Mouse (Mus musculus) urinary bladder, adult 18-20 months (tissue): ENCODE results near the gene Lpo.
"Not testable (repeated sequence)": the region's sequence is repeated elsewhere in the genome, so short reads cannot be mapped to it uniquely, and the experiment has no call there.

Experiments
- DNase-seq, 2 experiments: peaks; one replicate each; pipeline ENCODE4 v3.0.0; 2022; ENCODE audit warnings: low spot score in 2 of 2, mixed read lengths in 2 of 2

Gene Lpo

DNA sequence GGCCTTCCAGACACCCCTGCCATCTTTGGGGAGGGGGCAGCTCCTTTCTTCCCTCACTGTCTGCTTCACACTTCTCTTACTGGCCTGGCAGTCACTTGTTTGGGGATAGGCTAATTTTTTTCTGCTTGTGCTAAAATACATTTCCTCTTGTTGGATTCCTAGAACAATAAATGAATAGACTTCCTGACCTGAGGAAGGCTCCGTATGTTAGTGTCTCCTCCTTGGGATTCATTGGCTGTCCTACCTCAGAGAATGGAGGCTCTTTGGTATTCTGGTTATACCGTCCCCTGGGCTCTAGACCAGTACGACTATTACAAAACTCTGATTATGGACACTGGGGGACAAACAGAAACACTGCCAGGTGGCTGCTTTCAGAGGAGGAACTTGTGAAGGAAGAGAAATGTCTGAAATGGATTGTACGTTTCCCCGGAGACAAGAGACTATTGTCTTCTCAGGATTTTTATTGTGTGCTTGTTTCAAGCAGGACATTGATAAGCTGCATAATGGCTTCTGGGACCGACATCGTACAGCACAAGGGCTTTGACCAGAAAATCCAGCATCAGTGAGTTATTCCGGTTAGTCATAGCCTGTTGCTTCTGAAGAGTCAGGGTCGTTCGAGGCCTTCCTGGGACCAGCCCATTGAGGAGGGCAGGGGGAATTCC, at the start of gene Lpo:
Gene Lpo (minus strand): TSS at position 51 of the 662 bp plus-strand sequence.
- DNase-seq = no peak

DNA sequence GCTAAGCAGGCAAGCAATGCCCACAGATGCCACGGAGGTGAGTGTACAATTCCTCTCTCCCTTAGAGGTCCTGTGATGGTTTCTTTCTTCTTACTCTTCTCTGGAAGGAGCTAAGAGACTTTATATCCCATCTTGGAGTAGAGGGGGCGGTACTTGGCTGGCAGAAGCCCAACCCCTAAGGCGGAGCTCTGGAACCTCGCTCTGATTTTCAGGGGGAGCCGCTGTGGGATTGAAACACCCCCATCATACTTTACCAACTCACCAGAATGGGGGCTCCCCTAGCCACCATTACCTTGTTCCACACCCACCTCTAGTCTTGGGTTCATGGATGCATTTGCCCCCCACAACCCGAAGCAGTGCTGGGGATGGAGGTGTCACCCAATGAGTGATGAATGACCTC, 47.3 kb upstream of the Lpo start, which contains the start of gene Epx:
Gene Epx (minus strand): TSS at position 101 of the 400 bp plus-strand sequence.
- no peak for DNase-seq

- DNase-seq = no peak
Measured at GRCm38 (mm10) chr11:87871766-87872165, 43.7 kb upstream of the Lpo start.

DNA sequence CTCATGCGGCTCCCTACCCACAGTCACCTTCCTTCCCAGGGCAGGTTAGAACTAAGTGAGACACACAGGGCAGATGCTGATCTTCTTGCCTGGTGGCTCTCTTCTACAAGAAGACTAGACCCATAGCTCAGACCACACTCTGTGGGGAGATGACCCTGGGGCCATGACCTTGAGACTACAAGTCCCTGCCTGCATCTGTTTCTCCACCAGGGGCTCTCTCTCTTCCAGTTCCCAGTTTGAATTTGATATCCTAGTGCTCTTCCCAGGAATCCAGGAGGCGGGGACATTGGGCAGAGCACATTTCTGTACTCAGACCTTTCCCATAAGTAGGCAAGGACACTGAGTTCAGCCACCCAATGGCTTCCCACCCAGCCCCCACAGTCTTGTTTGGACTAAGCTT, 42.0 kb upstream of the Lpo start:
- DNase-seq = no peak

GRCm38 (mm10) chr11:87866891-87867290, 38.8 kb upstream of the Lpo start:
- not testable (repeated sequence) for DNase-seq

GRCm38 (mm10) chr11:87862805-87863204, 34.7 kb upstream of the Lpo start:
- DNase-seq = no peak

DNA sequence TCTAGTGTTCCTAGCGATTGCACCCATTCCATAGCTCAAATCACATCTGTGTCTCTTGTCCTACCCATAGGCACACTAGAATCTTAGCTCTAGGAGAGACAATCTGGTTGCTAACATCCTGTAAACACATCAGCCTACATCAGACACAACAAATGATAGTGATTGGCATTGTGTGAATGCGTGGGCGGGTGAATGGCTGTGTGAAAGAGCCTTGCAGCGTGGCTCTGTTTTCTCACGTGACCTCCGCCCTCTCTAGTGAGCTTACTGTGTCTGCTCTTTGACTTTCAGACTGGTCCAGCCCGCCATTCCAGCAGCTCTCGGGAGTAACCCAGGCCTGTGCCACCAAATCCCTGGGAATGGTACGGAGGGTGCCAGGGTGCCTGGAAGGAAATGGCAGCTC, 32.3 kb upstream of the Lpo start:
- no peak for DNase-seq

- no peak for DNase-seq
Measured at GRCm38 (mm10) chr11:87859273-87859672, 31.2 kb upstream of the Lpo start.

DNA sequence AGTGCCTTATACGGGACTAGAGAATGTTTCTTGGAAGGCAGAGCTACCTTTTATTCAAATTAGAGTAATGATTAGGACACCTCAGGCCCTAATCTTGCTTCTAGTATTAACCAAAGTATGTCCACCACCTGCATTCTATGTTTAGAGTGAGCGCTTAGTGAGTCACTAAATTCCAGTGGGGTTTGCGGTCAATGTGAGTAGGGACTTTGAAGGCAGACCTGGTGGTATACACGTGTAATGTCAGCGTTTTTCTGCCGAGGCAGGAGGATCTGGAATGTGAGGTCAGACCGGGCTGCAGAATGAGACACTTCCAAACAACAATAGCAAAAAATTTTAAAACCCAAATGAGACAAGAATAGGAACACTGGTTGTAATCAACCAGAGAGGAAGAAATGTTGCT, 26.5 kb upstream of the Lpo start:
- DNase-seq = no peak

GRCm38 (mm10) chr11:87853597-87853954, 25.5 kb upstream of the Lpo start:
- DNase-seq = peak in 1 of 2 experiments; percentile 4

- DNase-seq = peak; percentile 84 to 92
Measured at GRCm38 (mm10) chr11:87852690-87853596, 24.9 kb upstream of the Lpo start, which contains the start of gene Mks1. Mks1 (plus strand) TSS chr11:87853215.

DNA sequence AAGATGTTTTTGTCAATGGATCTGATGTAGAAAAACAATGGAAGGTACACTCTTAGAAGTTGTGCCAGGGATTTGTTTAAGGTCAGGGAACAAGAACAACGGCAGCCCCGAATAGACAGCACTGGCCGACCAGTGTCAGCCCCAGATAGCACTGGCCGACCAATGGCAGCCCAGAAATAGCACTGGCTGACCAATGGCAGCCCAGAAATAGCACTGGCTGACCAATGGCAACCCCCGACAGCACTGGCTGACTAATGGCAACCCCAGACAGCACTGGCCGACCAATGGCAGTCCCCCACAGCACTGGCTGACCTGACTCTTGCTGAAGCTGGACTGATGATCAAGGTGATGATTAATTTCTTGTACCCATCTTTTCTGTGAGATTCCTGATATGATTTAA, 19.8 kb upstream of the Lpo start:
- no peak for DNase-seq

GRCm38 (mm10) chr11:87846968-87847600, 19.0 kb upstream of the Lpo start:
- DNase-seq = no peak

GRCm38 (mm10) chr11:87841436-87841835, 13.3 kb upstream of the Lpo start:
- DNase-seq = no peak

DNA sequence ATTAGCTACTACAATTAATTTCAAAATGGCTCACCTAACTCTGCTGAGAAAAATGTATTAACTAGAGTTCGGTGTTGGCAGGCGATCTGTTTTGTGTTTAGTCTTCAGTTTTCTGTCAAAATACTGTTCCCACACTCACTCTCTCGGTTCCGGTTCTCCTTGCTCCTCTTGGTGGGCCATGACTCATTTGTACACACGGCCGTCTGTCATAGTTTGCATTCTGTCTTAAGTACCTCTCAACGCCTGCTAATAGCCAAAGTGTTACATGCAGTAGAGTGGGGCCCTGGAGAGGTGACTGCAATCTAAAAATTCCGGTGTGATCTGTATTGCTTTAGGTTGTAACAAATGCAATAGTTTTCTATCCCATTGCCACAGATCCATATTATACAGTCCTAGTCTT, 12.6 kb upstream of the Lpo start:
- no peak for DNase-seq

GRCm38 (mm10) chr11:87821502-87821901, 6.6 kb downstream of the Lpo start:
- no peak for DNase-seq

GRCm38 (mm10) chr11:87817443-87817773, 10.7 kb downstream of the Lpo start:
- no peak for DNase-seq

GRCm38 (mm10) chr11:87816707-87817442, 11.2 kb downstream of the Lpo start:
- DNase-seq = peak in 1 of 2 experiments; percentile 43

GRCm38 (mm10) chr11:87814831-87815230, 13.3 kb downstream of the Lpo start:
- no peak for DNase-seq

GRCm38 (mm10) chr11:87811396-87811795, 16.7 kb downstream of the Lpo start:
- DNase-seq = no peak

DNA sequence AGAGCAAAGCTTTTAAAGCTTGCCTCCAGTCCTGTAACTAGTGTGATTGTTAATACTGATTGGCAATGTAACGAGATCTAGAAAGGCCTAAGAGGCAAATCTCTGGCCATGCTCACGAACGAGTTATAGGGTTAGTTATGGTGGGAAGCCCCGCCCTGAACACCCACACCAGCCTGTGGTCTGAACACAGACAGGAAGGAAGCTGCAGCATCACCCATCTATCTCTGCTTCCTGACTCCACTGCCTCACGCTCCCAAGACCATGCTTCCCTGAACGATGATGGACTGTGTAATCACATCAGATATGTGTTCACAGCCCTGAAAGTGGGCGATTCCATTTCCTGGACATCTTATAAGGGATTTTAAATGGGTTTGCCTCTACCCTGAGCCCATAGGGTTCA, 19.9 kb downstream of the Lpo start:
- no peak for DNase-seq

- no peak for DNase-seq
Measured at GRCm38 (mm10) chr11:87807433-87807832, 20.7 kb downstream of the Lpo start.
